1 mouse cellular context compared by ENCODE assay signal in genomic region chr2:154659531-154660074, GRCm38 (mm10).
TF ChIP-seq lines count a peak whose summit lies in the region.

No protein-coding gene starts in this region.

TF ChIP-seq in CH12.LX, 34 proteins besides CTCF, POLR2A, EP300 and RAD21 (continued from another document):
- TF ChIP-seq ZKSCAN1 (IDR thresholded peaks at IDR 0.05; ENCODE audit: borderline replicate concordance, low read depth, low read length) (no peak), CHD2 (IDR thresholded peaks at IDR 0.05; ENCODE audit: low read length) (no peak), JUND (conservative IDR thresholded peaks at IDR 0.05; ENCODE audit: low read depth, low read length) (no peak), MYC (IDR thresholded peaks at IDR 0.05; ENCODE audit: low read depth, low read length) (no peak), KAT2A (IDR thresholded peaks at IDR 0.05; ENCODE audit: insufficient replicate concordance, low read length) (no peak), USF1 (IDR thresholded peaks at IDR 0.05; ENCODE audit: low read depth, low read length) (no peak), TBP (conservative IDR thresholded peaks at IDR 0.05; ENCODE audit: low read depth, low read length) (no peak)
